Mouse (Mus musculus): ENCODE measurements around the gene 1700057G04Rik.

Gene 1700057G04Rik

GRCm38 (mm10) chr9:92387404-92387803, 78.2 kb downstream of the 1700057G04Rik start:
- no peak for DNase-seq

GRCm38 (mm10) chr9:92402628-92403027, 93.5 kb downstream of the 1700057G04Rik start:
- no peak for DNase-seq
